8 mouse cellular contexts compared by ENCODE assay signal in the genomic region with DNA sequence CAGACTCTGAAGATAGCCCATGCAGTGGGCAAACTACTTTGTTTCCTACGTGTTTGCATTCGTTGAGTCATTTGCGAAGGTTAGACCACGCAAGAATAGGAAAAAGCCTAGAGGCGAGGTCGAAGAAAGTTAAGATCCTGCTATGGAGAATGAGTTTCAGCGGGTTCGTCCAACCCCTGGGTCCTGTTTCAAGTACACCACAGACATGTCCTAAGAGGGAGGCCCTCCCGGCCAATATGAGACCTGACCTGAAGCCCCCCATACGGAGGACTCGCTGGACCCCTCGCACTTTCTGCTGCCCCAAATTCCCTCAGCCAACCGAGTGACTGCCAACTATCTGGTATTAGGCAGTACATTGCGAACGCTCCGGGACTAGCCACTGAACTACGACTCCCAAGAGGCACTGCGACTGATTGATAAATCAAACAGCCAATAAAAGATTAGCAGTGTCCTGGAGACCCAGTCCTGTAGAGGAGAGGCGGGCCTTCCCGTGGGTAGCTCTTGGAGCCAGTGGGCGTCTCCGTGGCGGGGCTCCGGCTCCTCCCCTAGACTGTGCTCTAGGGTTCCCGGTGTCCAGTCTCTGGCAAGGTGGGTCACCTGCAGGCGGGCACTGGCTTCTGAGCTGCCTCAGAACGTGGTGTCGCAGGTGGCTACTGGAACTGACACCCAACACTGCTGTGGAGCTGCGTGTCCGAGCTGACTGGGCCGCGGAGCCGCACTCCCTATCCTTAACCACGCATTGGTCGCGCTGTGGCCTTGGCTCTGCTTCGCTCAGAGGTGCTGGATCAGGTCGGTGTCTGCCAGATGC. TPM values are rescaled to one million over a fixed set of nuclear protein-coding genes. Genes with fewer than 3 reads are reported as not detected.
DNase-seq lines count a peak whose midpoint lies in the region; ATAC-seq and TF ChIP-seq lines count a peak whose summit lies in the region.

A gene (plus strand): TSS at position 558 of the 808 bp plus-strand sequence.

- H3K27ac ChIP-seq in cortical plate, adult 2 months (ENCODE audit: insufficient read depth, low read length): 0 out of 2 replicates have a peak within 1 kb of the TSS, but pooled peaks have one; percentile 0

- peaks cover 4% of the 10 kb centered on the region for H3K4me1 ChIP-seq in cortical plate, adult 2 months (ENCODE audit: control insufficient read depth, insufficient read depth, low read length)
- peaks cover 75% of the 10 kb centered on the region for H3K4me1 ChIP-seq in megakaryocyte, embryonic 14.5 days

- peak; percentile 100 for ATAC-seq in activated CD4-positive, CD25-positive, alpha-beta regulatory T cell, adult 4 months

- H3K9me3 ChIP-seq in megakaryocyte, embryonic 14.5 days: no peaks in the 10 kb centered on the region

- H3K36me3 ChIP-seq in megakaryocyte, embryonic 14.5 days (replicated peaks; ENCODE audit: low read length): peaks cover 17% of the 10 kb centered on the region

- H3K27me3 ChIP-seq in megakaryocyte, embryonic 14.5 days (replicated peaks): no peaks in the 10 kb centered on the region

- peak within 1 kb of the TSS; percentile 79 for H3K4me3 ChIP-seq in cortical plate, adult 2 months (ENCODE audit: insufficient read depth, low read length)
- peak within 1 kb of the TSS; percentile 100 for H3K4me3 ChIP-seq in megakaryocyte, embryonic 14.5 days (replicated peaks)

- no peak for TF ChIP-seq CTCF in cortical plate, adult 2 months (IDR thresholded peaks at IDR 0.05; ENCODE audit: extremely low read depth, insufficient read depth, low read length)

- DNase-seq in gastrocnemius, adult 8-10 months (ENCODE audit: low spot score in 2 of 2): peak; percentile 92 to 94
- DNase-seq in hindlimb bud, embryonic 11.5 days (ENCODE audit: extremely low spot score, low read depth, low spot score): peak; percentile 86
- peak; percentile 81 to 96 for DNase-seq in left cerebral cortex, adult 8-10 months (ENCODE audit: low spot score in 2 of 2)
- peak; percentile 95 to 97 for DNase-seq in right cerebral cortex, postnatal 10 days (ENCODE audit: low spot score in 2 of 2)
- peak; percentile 80 for DNase-seq in urinary bladder, postnatal 25 days (ENCODE audit: low spot score)

- TF ChIP-seq POLR2A in cortical plate, adult 2 months (IDR thresholded peaks at IDR 0.05; ENCODE audit: extremely low read depth, insufficient read depth, low read length): peak; percentile 78

RNA-seq across cellular contexts. Expression of the gene that starts here (rescaled TPM):
- polyA plus RNA-seq in activated CD4-positive, CD25-positive, alpha-beta regulatory T cell, adult 4 months (2017; shearing (Covaris generic)): under 1 TPM; 0.75 to 0.86 TPM
- 3.3 and 3.4 TPM in 2 replicates for polyA plus RNA-seq in cortical plate, adult 2 months (2012; rRNA removed)
- total RNA-seq in gastrocnemius, adult 8-10 months (2022): 1 to 10 TPM; 1.5 to 2.0 (median 1.7) TPM
- total RNA-seq in left cerebral cortex, adult 8-10 months (2022): 1 to 10 TPM; 4.2 to 5.3 (median 4.7) TPM
- polyA plus RNA-seq in megakaryocyte, embryonic 14.5 days (2012; ENCODE audit: insufficient read depth, low replicate concordance): 0.11 and 0.54 TPM in 2 replicates

Comparison
In these comparisons a context has a peak if more than half of its experiments do, and no peak if none do; other contexts are left out.
1. Peak in every context shown above with its lines: DNase-seq, ATAC-seq, H3K4me3 ChIP-seq and H3K27ac ChIP-seq.
2. Peak in ATAC-seq in activated CD4-positive, CD25-positive, alpha-beta regulatory T cell, adult 4 months; RNA of the gene not detected or under 1 TPM.